Mouse (Mus musculus) brown adipose tissue, adult 24 weeks (tissue): Measurements from ENCODE around the gene Mtcl1. TPM values are rescaled to one million over a fixed set of nuclear protein-coding genes. Genes with fewer than 3 reads are reported as not detected.

Experiments
- H3K27ac ChIP-seq: fragments of 200-500 bp; replicated peaks from 2 replicates; pipeline ENCODE4 v1.5.1; 2012; ENCODE audit warnings: low read depth, mild to moderate bottlenecking, low read length
- H3K4me1 ChIP-seq: fragments of 200-500 bp; 2 replicates; pipeline ENCODE4 v1.6.1; 2012; ENCODE audit warnings: low read length, mixed read lengths; ENCODE audit not compliant: control insufficient read depth, insufficient read depth, insufficient read length
- H3K4me3 ChIP-seq: fragments of 200-500 bp; 2 replicates; pipeline ENCODE4 v1.5.1; 2012; ENCODE audit warnings: low read depth, mild to moderate bottlenecking, low read length, moderate library complexity; ENCODE audit not compliant: insufficient read depth
- polyA plus RNA-seq: library from polyadenylated mRNA; stranded (reverse); fragments of >200 nt; gene quantifications from 2 replicates; pipeline ENCODE4 v1.2.4, GENCODE M21; 2012; ENCODE audit not compliant: missing spikeins, insufficient read depth, insufficient read length

Mtcl1 gene
- polyA plus RNA-seq, 1 experiment, result 0.24 TPM

GRCm38 (mm10) chr17:66345680-66346079 is 103.9 kb downstream of the Mtcl1 start:
- Histone ChIP-seq H3K4me1 (no peaks in the 10 kb centered on the region), H3K4me3 (no peak overlapping the region), H3K27ac (no peak overlapping the region)

- Histone ChIP-seq H3K4me1 (no peaks in the 10 kb centered on the region), H3K27ac (no peak overlapping the region), H3K4me3 (no peak overlapping the region)
Measured at GRCm38 (mm10) chr17:66342932-66343331, 106.6 kb downstream of the Mtcl1 start.

- Histone ChIP-seq H3K27ac (no peak overlapping the region), H3K4me3 (no peak overlapping the region), H3K4me1 (no peaks in the 10 kb centered on the region)
Measured at GRCm38 (mm10) chr17:66341670-66342069, 107.9 kb downstream of the Mtcl1 start.

DNA sequence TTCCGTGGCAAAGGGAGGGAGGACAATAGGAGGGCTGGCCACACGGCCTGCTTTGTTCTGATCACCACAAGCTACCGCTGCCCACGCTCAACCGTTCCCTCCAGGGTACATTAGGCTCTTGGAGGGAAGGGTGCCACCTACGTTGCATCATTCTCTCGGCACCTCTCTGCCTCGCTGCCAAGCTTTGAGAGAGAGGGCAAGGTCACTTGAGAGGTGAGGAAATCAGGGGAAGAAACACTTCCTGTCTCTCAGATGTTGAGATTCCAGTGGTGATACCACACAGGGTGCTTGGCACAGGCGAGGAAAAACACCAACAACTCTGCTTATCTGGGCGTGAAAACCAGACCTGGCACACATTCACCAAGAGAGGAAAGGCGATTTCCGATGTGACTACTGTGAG is 108.8 kb downstream of the Mtcl1 start:
- Histone ChIP-seq H3K27ac (no peak overlapping the region), H3K4me3 (no peak overlapping the region), H3K4me1 (no peaks in the 10 kb centered on the region)

- Histone ChIP-seq H3K4me3 (no peak overlapping the region), H3K27ac (no peak overlapping the region), H3K4me1 (no peaks in the 10 kb centered on the region)
Measured at GRCm38 (mm10) chr17:66337929-66338328, 111.6 kb downstream of the Mtcl1 start.

GRCm38 (mm10) chr17:66335568-66335967 is 114.0 kb downstream of the Mtcl1 start:
- Histone ChIP-seq H3K4me3 (no peak overlapping the region), H3K4me1 (no peaks in the 10 kb centered on the region), H3K27ac (no peak overlapping the region)

DNA sequence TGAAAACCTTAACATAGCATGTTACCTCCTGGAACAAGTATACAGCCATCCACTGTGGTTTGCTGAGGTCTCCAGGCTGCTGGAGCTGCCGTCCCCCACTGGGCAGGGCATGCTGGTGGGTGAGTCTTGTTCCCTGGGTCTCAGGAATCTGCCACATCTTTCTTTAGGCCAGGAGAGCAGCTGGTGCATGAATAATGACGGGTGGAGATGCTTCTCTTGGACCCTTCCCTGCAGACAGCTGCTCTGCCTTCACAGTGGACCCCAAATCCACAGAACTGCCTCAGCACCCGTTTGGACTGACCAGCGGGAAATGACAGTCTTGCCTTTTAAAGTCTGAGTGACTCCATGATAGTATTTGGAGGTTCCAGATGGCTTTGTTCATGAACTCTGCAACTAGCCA is 114.7 kb downstream of the Mtcl1 start:
- Histone ChIP-seq H3K4me1 (no peaks in the 10 kb centered on the region), H3K4me3 (no peak overlapping the region), H3K27ac (no peak overlapping the region)

- Histone ChIP-seq H3K4me3 (no peak overlapping the region), H3K4me1 (no peaks in the 10 kb centered on the region), H3K27ac (no peak overlapping the region)
Measured at GRCm38 (mm10) chr17:66331207-66331606, 118.3 kb downstream of the Mtcl1 start.

DNA sequence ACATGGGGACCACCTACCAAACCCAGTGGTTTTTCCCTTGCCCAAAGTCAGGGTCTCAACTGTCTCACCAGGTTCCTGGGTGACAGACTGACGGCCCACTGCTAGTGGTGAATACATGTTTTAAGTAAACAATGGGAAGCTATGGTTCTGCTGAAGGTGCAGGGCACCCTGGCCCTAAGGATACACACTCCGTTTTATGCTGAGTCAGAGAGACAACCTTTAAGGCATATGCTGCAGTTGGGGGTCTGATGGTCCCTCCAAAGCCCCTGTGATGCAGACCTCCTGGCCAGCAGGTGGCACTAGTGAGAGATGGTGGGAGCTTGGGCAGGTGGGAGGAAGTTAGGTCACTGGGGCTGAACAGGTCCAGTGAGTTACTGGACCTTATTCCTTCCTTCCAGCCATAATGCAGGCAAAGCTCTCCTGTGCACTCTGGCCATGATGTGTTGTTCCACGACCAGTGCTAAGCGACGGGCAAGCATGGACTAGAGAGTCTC is 123.0 kb downstream of the Mtcl1 start:
- Histone ChIP-seq H3K27ac (no peak overlapping the region), H3K4me3 (no peak overlapping the region), H3K4me1 (no peaks in the 10 kb centered on the region)

DNA sequence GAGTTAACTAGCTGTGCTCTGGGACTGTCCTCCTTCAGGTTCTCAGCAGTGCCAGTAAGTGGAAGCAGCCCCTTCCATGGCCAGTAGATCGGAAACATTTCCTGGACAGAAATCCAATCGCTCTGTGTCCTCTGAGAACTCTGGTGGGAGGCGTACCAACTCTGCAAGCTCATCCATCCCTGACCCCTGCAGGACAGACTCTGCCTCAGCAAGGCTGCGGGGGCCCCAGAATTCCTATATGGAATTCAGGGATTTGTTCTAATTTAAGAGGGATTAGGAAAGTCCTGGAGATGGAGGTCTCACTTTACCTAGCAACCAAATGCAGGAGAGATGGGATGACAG is 123.4 kb downstream of the Mtcl1 start:
- Histone ChIP-seq H3K4me3 (no peak overlapping the region), H3K4me1 (no peaks in the 10 kb centered on the region), H3K27ac (no peak overlapping the region)

DNA sequence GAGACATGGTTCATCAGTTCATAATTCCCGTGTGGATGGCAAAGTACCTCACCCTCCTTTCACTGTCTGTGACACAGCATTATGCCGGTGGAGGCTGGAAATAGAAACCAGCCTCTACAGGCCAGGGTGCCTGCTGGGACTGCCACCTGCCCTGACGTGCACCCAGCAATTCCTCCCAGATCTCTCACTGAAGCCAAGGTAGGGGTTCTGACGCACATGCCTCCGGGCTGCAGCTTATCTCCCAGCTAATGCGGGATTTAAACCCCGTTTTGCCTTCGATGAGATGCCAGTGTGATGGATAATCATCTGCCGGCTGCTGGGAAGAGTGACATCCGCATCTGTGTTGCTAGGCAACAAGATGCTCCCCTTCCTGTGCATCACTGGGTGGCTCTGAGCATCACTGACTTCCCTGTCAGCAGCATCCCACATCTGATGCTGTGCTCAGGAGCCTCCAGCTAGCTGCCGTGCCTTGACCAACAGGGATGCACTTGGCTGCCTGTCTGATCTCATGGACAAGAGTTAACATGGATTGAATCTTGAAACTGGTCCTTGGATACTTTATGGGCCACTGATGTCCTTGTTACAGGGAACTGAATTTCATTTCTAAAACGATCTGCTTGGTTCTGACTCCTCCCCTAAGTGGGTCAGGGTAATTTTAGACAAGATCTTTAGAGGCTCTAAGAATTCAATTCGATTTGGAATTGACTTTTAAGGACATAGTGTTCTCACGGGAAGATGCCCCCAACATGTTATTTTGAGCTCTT is 123.9 kb downstream of the Mtcl1 start:
- no peak overlapping the region for H3K27ac ChIP-seq
- no peaks in the 10 kb centered on the region for H3K4me1 ChIP-seq

GRCm38 (mm10) chr17:66324836-66325235 is 124.7 kb downstream of the Mtcl1 start:
- H3K4me1 ChIP-seq, result no peaks in the 10 kb centered on the region
- no peak overlapping the region for H3K27ac ChIP-seq
- H3K4me3 ChIP-seq, result no peak overlapping the region

More for the DNA sequence above, 123.9 kb downstream of the Mtcl1 start:
- H3K4me3 ChIP-seq, result no peak overlapping the region

- H3K4me1 ChIP-seq, result no peaks in the 10 kb centered on the region
- H3K27ac ChIP-seq, result no peak overlapping the region
- no peak overlapping the region for H3K4me3 ChIP-seq
Measured at GRCm38 (mm10) chr17:66322646-66323255, 126.8 kb downstream of the Mtcl1 start.

DNA sequence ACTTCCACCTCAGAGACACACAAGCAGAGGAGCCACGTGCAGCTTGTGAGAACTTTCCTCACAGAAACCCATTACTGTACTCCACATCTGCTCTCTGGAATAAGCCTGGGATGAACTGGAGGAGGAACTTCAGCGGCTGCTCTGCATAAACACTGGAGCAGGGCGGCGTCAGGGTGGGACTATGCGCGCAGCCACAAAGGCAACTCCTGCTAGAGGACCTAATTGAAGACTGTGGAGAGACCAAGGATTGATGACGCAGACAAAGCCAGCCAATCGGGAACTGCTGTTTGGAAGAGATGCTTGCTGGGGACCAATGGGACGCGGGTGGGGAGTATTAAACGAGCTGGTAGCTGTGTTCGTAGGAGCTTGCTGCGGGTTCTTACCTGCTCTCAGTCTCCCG is 127.6 kb downstream of the Mtcl1 start:
- no peak overlapping the region for H3K4me3 ChIP-seq
- H3K4me1 ChIP-seq, result no peaks in the 10 kb centered on the region

GRCm38 (mm10) chr17:66320716-66321372 is 128.7 kb downstream of the Mtcl1 start:
- H3K4me1 ChIP-seq, result no peaks in the 10 kb centered on the region
- H3K27ac ChIP-seq, result no peak overlapping the region
- no peak overlapping the region for H3K4me3 ChIP-seq

More for the DNA sequence above, 127.6 kb downstream of the Mtcl1 start:
- no peak overlapping the region for H3K27ac ChIP-seq
